Mouse (Mus musculus): ENCODE data around the gene Pnpla2.

- TF ChIP-seq CTCF (IDR thresholded peaks at IDR 0.05; ENCODE audit: control insufficient read depth, insufficient read depth, low read length): no peak
- no peak for TF ChIP-seq POLR2A (IDR thresholded peaks at IDR 0.05; ENCODE audit: borderline replicate concordance, control insufficient read depth, low read depth, low read length)
Observed at GRCm38 (mm10) chr7:141435856-141436522, 19.0 kb upstream of the Pnpla2 start.

Measured in bone marrow, adult 2 months (tissue).